ENCODE assay signal across 17 mouse cellular contexts in the genomic region with DNA sequence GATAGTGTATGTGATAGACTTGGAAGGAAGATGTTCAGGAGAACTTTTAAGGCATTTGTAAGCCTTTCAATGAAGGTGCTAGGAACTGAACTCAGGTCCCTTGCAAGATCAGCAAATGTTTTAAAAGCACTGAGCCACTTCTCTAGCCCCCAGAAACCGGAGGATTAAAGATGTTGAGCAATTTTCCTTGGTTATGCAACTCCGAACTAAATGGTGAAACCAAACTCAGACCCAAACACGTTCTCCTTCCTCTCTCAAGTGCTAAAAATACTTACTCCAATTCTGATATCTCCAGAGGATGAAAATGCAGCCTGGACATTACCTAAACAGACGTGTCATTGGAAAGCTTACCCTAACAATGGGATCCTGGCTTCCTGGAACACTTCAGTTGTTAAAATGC.
"Had no signal": no experiment of that assay in that cellular context is flagged by ENCODE, and none has a peak within 500 bp of the region (broad histone marks: within the 10 kb centered on the region; RNA-seq: fewer than 3 reads in every experiment).

No protein-coding gene starts in this region.

- H3K4me1 ChIP-seq: limb, embryonic 13.5 days; liver, embryonic 15.5 days; lung, embryonic 15.5 days; midbrain, embryonic 10.5 days; neural tube, embryonic 15.5 days had no signal

- H3K27ac ChIP-seq: kidney, postnatal 0 days; limb, embryonic 13.5 days; liver, embryonic 15.5 days; lung, embryonic 15.5 days; midbrain, embryonic 10.5 days; neural tube, embryonic 15.5 days; stomach, postnatal 0 days had no signal

- H3K9me3 ChIP-seq: limb, embryonic 13.5 days; liver, embryonic 15.5 days; lung, embryonic 15.5 days; midbrain, embryonic 10.5 days; neural tube, embryonic 15.5 days had no signal

- H3K9ac ChIP-seq: limb, embryonic 13.5 days; liver, embryonic 15.5 days; lung, embryonic 15.5 days; neural tube, embryonic 15.5 days had no signal

- H3K4me2 ChIP-seq: limb, embryonic 13.5 days; liver, embryonic 11.5 days; liver, embryonic 15.5 days; lung, embryonic 15.5 days; neural tube, embryonic 15.5 days had no signal

- DNase-seq: kidney, adult 2 months; kidney, postnatal 36 days; left cerebral cortex, postnatal 4 days; midbrain, embryonic 14.5 days; right cerebral cortex, adult 18-20 months; right cerebral cortex, postnatal 25 days; thymus, postnatal 4 days had no signal

- H3K36me3 ChIP-seq: limb, embryonic 13.5 days; liver, embryonic 15.5 days; lung, embryonic 15.5 days; midbrain, embryonic 10.5 days; neural tube, embryonic 15.5 days had no signal

- H3K27me3 ChIP-seq: limb, embryonic 13.5 days; liver, embryonic 15.5 days; lung, embryonic 15.5 days; neural tube, embryonic 15.5 days had no signal

- H3K4me3 ChIP-seq: limb, embryonic 13.5 days; liver, embryonic 15.5 days; lung, embryonic 15.5 days; midbrain, embryonic 10.5 days; myocyte; neural tube, embryonic 15.5 days had no signal

- ATAC-seq: intestine, embryonic 16.5 days had no signal
